ENCODE assay signal across 8 mouse cellular contexts in genomic region chr12:79172019-79172941, GRCm38 (mm10). TPM values are rescaled to one million over a fixed set of nuclear protein-coding genes. Genes with fewer than 3 reads are reported as not detected.
DNase-seq lines count a peak whose midpoint lies in the region; ATAC-seq and TF ChIP-seq lines count a peak whose summit lies in the region.

Gene Vti1b, minus strand, starts transcription at chr12:79172667.

- H3K36me3 ChIP-seq in heart, embryonic 11.5 days (ENCODE audit: control insufficient read depth, insufficient read depth, low read length): peaks cover 5% of the 10 kb centered on the region; the same call in 1 of the 2 replicates
- H3K36me3 ChIP-seq in kidney, embryonic 16.5 days (ENCODE audit: insufficient read depth, low read length): peaks cover 13% of the 10 kb centered on the region; the same call in 1 of the 2 replicates
- peaks cover 11% of the 10 kb centered on the region for H3K36me3 ChIP-seq in liver, adult 2 months (ENCODE audit: control insufficient read depth, insufficient read depth, low read length)
- H3K36me3 ChIP-seq in myocyte (ENCODE audit: control insufficient read depth, insufficient read depth): peaks cover 8% of the 10 kb centered on the region
- no peaks in the 10 kb centered on the region; the same call in 1 of the 2 replicates for H3K36me3 ChIP-seq in splenic B cell, adult 2 months (ENCODE audit: control insufficient read depth, insufficient read depth, low read length, poor library complexity, severe bottlenecking)

- peak; percentile 97 for ATAC-seq in erythroblast, adult 5-6 weeks (replicated peaks; ENCODE audit: low FRiP score, poor library complexity, severe bottlenecking)
- ATAC-seq in heart, embryonic 11.5 days (replicated peaks; ENCODE audit: insufficient number of reproducible peaks, low FRiP score, low TSS enrichment): peak; percentile 96
- peak; percentile 98 for ATAC-seq in kidney, embryonic 16.5 days (ENCODE audit: low FRiP score, low TSS enrichment)

- peak within 1 kb of the TSS; percentile 61 for H3ac ChIP-seq in myocyte (ENCODE audit: control insufficient read depth, insufficient read length)

- no peaks in the 10 kb centered on the region for H3K27me3 ChIP-seq in heart, embryonic 11.5 days (ENCODE audit: control insufficient read depth, insufficient read depth, low read length)
- H3K27me3 ChIP-seq in kidney, embryonic 16.5 days (ENCODE audit: insufficient read depth, low read length): no peaks in the 10 kb centered on the region
- no peaks in the 10 kb centered on the region for H3K27me3 ChIP-seq in liver, adult 2 months (ENCODE audit: control insufficient read depth, insufficient read depth, low read length)
- H3K27me3 ChIP-seq in myocyte (ENCODE audit: control insufficient read depth, insufficient read depth, insufficient read length): no peaks in the 10 kb centered on the region
- H3K27me3 ChIP-seq in splenic B cell, adult 2 months (ENCODE audit: control insufficient read depth, insufficient read depth, low read length, poor library complexity, severe bottlenecking): no peaks in the 10 kb centered on the region

- peak; percentile 95 to 97 for DNase-seq in B cell, adult 2 months
- DNase-seq in brain, adult 2 months (ENCODE audit: low read depth, low spot score): peak; percentile 97
- peak; percentile 85 for DNase-seq in liver, adult 2 months (ENCODE audit: extremely low read depth, low read depth, low spot score)
- peak; percentile 95 for DNase-seq in splenic B cell, adult 2 months (ENCODE audit: low read depth, low spot score)

- peak within 1 kb of the TSS; percentile 96 for H3K27ac ChIP-seq in heart, embryonic 11.5 days (ENCODE audit: low read depth, low read length)
- peak within 1 kb of the TSS; percentile 96 for H3K27ac ChIP-seq in kidney, embryonic 16.5 days (ENCODE audit: low read length)
- H3K27ac ChIP-seq in liver, adult 2 months (replicated peaks; ENCODE audit: insufficient read depth, low read depth, low read length): peak within 1 kb of the TSS; percentile 99

- H3K9me3 ChIP-seq in heart, embryonic 11.5 days (replicated peaks; ENCODE audit: control insufficient read depth, low read length): no peaks in the 10 kb centered on the region
- no peaks in the 10 kb centered on the region for H3K9me3 ChIP-seq in kidney, embryonic 16.5 days (ENCODE audit: low read length)

- H3K79me2 ChIP-seq in liver, adult 2 months (ENCODE audit: control insufficient read depth, insufficient read depth, low read length): peaks cover 13% of the 10 kb centered on the region
- peaks cover 47% of the 10 kb centered on the region for H3K79me2 ChIP-seq in myocyte (ENCODE audit: control insufficient read depth, insufficient read depth)

- H3K4me3 ChIP-seq in heart, embryonic 11.5 days (ENCODE audit: low read depth, low read length): peak within 1 kb of the TSS; percentile 99
- peak within 1 kb of the TSS; percentile 81 for H3K4me3 ChIP-seq in kidney, embryonic 16.5 days (ENCODE audit: low read length)
- peak within 1 kb of the TSS; percentile 98 for H3K4me3 ChIP-seq in liver, adult 2 months (ENCODE audit: insufficient read depth, low read depth, low read length)
- H3K4me3 ChIP-seq in myocyte: peak within 1 kb of the TSS; percentile 50

- peak within 1 kb of the TSS; percentile 96 for H3K9ac ChIP-seq in heart, embryonic 11.5 days (ENCODE audit: low read depth, low read length)
- H3K9ac ChIP-seq in kidney, embryonic 16.5 days (replicated peaks; ENCODE audit: low read length): peak within 1 kb of the TSS; percentile 90
- peak within 1 kb of the TSS; percentile 87 for H3K9ac ChIP-seq in liver, adult 2 months (ENCODE audit: low read depth, low read length)

- peaks cover 5% of the 10 kb centered on the region for H3K4me1 ChIP-seq in heart, embryonic 11.5 days (ENCODE audit: control insufficient read depth, insufficient read depth, low read length)
- H3K4me1 ChIP-seq in kidney, embryonic 16.5 days (ENCODE audit: insufficient read depth, low read length): peaks cover 11% of the 10 kb centered on the region
- peaks cover 9% of the 10 kb centered on the region for H3K4me1 ChIP-seq in liver, adult 2 months (ENCODE audit: control insufficient read depth, insufficient read depth, low read length)

- H3K4me2 ChIP-seq in heart, embryonic 11.5 days: peak within 1 kb of the TSS; percentile 67
- peak within 1 kb of the TSS; percentile 78 for H3K4me2 ChIP-seq in kidney, embryonic 16.5 days (replicated peaks; ENCODE audit: low read depth, low read length)
- H3K4me2 ChIP-seq in myocyte (ENCODE audit: low read depth): peak within 1 kb of the TSS; percentile 95

- peak; percentile 58; the same call in 1 of the 2 replicates for TF ChIP-seq POLR2A in liver, adult 2 months (IDR thresholded peaks at IDR 0.05; ENCODE audit: extremely low read depth, insufficient read depth, low read length)
- TF ChIP-seq POLR2A in myocyte (IDR thresholded peaks at IDR 0.05; ENCODE audit: insufficient read length, low read depth): peak; percentile 79

- under 1% methylated on average over 69 of the region's 73 CpGs for WGBS in heart, embryonic 11.5 days (ENCODE audit: insufficient replicate concordance)
- under 1% methylated on average over 70 of the region's 73 CpGs for WGBS in kidney, embryonic 16.5 days
- WGBS in liver, adult 2 months: under 1% methylated on average over 73 of the region's 73 CpGs

- TF ChIP-seq CTCF in liver, adult 2 months (IDR thresholded peaks at IDR 0.05; ENCODE audit: low read depth, low read length): peak; percentile 59

TF ChIP-seq in myocyte, 11 proteins besides CTCF, POLR2A, EP300 and RAD21:
- TF ChIP-seq POLR2AphosphoS2 (IDR thresholded peaks at IDR 0.05; ENCODE audit: insufficient read length, low read depth): peak; percentile 94
- TF ChIP-seq TCF3 (IDR thresholded peaks at IDR 0.05; ENCODE audit: insufficient read length, low read depth): no peak
- TF ChIP-seq MYOD1 (IDR thresholded peaks at IDR 0.05; ENCODE audit: control insufficient read depth in 1 of 3, insufficient read length in 2 of 3, low read depth in 2 of 3): peak in 1 of 3 experiments; percentile 45
- TF ChIP-seq E2F4 (IDR thresholded peaks at IDR 0.05; ENCODE audit: insufficient read depth): no peak
- TF ChIP-seq TCF12 (IDR thresholded peaks at IDR 0.05; ENCODE audit: insufficient read depth, poor library complexity, severe bottlenecking): no peak
- TF ChIP-seq CEBPB (IDR thresholded peaks at IDR 0.05; ENCODE audit: insufficient read depth, poor library complexity, severe bottlenecking): no peak
- TF ChIP-seq USF1 (IDR thresholded peaks at IDR 0.05; ENCODE audit: low read depth): peak; percentile 47
- TF ChIP-seq SRF (IDR thresholded peaks at IDR 0.05; ENCODE audit: control insufficient read depth, insufficient read length, low read depth): no peak
- peak in 1 of 3 experiments; percentile 22 for TF ChIP-seq MYOG (IDR thresholded peaks at IDR 0.05; ENCODE audit: control insufficient read depth in 1 of 3, insufficient read depth in 1 of 3, insufficient read length in 2 of 3, low read depth in 2 of 3)
- peak; percentile 94 for TF ChIP-seq MAX (IDR thresholded peaks at IDR 0.05; ENCODE audit: low read depth)
- no peak for TF ChIP-seq REST (IDR thresholded peaks at IDR 0.05; ENCODE audit: insufficient read depth, insufficient read length)

RNA-seq across cellular contexts. Expression of gene Vti1b, which starts in this region (rescaled TPM):
- 3.1 and 9.2 TPM in 2 replicates for total RNA-seq in erythroblast, adult 5-6 weeks (2015; ENCODE audit: low replicate concordance)
- total RNA-seq in erythroblast, adult 5-6 weeks (2017; ENCODE audit: low replicate concordance): 31.4 and 41.3 TPM in 2 replicates
- 88.5 and 99.1 TPM in 2 replicates for polyA plus RNA-seq in heart, embryonic 11.5 days (2014; fragmentation: Nextera tagmentation; extraction: Ambion mirVana)
- 98.6 and 106 TPM in 2 replicates for polyA plus RNA-seq in kidney, embryonic 16.5 days (2015; fragmentation: Nextera tagmentation; extraction: Ambion mirVana)
- total RNA-seq in liver, adult 2 months (2014; rRNA removed): 57.1 and 70.7 TPM in 2 replicates
- 29.9 and 34.6 TPM in 2 replicates for polyA plus RNA-seq in liver, adult 2 months (2012; rRNA removed)
- 85.5 TPM for polyA plus RNA-seq in myocyte (2012; fragmentation: generic; extraction: Trizol)

Comparison
In these comparisons a context has a peak if more than half of its experiments do, and no peak if none do; other contexts are left out.
1. Peak in every context shown above with its lines: DNase-seq, ATAC-seq, H3K4me3 ChIP-seq and H3K27ac ChIP-seq.